In the genomic region with DNA sequence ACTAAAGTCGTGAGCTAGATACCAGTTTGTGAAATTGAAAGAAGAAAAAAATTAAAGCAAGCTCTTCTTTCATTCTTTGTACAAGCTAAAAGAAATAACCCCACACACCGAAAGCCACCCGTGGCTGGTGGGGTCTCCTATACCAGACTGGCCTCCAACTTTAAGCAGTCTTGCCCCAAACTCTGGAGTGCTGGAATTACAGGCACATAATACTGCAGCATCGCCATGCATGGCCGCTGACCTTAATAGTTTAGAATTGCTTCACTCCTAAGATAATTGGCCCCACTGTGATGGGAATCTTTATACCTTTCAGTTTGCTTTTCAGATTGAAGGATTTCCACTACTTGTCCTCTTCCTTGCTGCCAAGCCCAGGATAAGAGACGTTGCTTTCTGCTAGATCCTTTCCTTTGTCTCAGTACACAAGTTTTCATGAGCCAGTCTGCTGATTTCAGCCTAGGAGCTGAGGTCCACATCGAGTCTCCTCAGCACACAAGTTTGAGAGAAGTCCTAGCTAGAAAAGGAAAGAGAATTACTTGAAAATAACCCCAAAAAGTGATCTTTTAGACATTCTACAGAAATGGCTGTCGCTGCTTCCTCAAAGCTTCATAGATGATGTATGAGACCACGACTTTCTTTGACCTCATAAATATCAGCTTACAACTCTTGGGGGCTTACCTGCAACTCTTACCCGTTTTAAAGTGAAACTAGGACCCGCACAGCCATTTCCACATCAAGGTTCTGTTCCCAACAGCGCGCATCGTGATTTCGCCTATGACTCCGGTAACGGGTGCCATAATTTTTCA, we compare ENCODE assay signal across 8 mouse cellular contexts. TPM values are rescaled to one million over a fixed set of nuclear protein-coding genes. Genes with fewer than 3 reads are reported as not detected.
DNase-seq lines count a peak whose midpoint lies in the region; ATAC-seq and TF ChIP-seq lines count a peak whose summit lies in the region.

No protein-coding gene starts in this region.

- H3K36me3 ChIP-seq in heart, adult 2 months (ENCODE audit: control insufficient read depth, insufficient read depth, low read length) = peaks cover 48% of the 10 kb centered on the region
- H3K36me3 ChIP-seq in E14TG2a.4 (ENCODE audit: insufficient read depth, low read length) = peaks cover 40% of the 10 kb centered on the region
- peaks cover 7% of the 10 kb centered on the region for H3K36me3 ChIP-seq in forebrain, postnatal 0 days (ENCODE audit: insufficient read depth)
- peaks cover 35% of the 10 kb centered on the region for H3K36me3 ChIP-seq in liver, embryonic 13.5 days

- no peaks in the 10 kb centered on the region for H3K79me2 ChIP-seq in heart, adult 2 months (replicated peaks; ENCODE audit: control insufficient read depth, insufficient read depth, low read length)

- ATAC-seq in forebrain, postnatal 0 days = no peak
- ATAC-seq in liver, embryonic 13.5 days (ENCODE audit: low read depth) = no peak

- H3K9me3 ChIP-seq in E14TG2a.4 (ENCODE audit: low read length) = no peaks in the 10 kb centered on the region
- no peaks in the 10 kb centered on the region for H3K9me3 ChIP-seq in forebrain, postnatal 0 days (ENCODE audit: low read length)
- no peaks in the 10 kb centered on the region for H3K9me3 ChIP-seq in liver, embryonic 13.5 days (replicated peaks)

- peak overlapping the region; percentile 85 for H3K4me3 ChIP-seq in heart, adult 2 months
- peak overlapping the region; percentile 87 for H3K4me3 ChIP-seq in E14TG2a.4 (replicated peaks; ENCODE audit: low read length)
- H3K4me3 ChIP-seq in forebrain, postnatal 0 days (ENCODE audit: low read depth, low read length) = peak overlapping the region; percentile 71
- H3K4me3 ChIP-seq in liver, embryonic 13.5 days (replicated peaks) = peak overlapping the region; percentile 76

- TF ChIP-seq CTCF in heart, adult 2 months (IDR thresholded peaks at IDR 0.05) = no peak
- no peak for TF ChIP-seq CTCF in E14TG2a.4 (conservative IDR thresholded peaks at IDR 0.05; ENCODE audit: low read length)
- TF ChIP-seq CTCF in forebrain, postnatal 0 days (IDR thresholded peaks at IDR 0.05; ENCODE audit: low read depth) = no peak

- no peaks in the 10 kb centered on the region for H3K27me3 ChIP-seq in heart, adult 2 months (ENCODE audit: control insufficient read depth, insufficient read depth, low read length)
- no peaks in the 10 kb centered on the region for H3K27me3 ChIP-seq in E14TG2a.4 (ENCODE audit: insufficient read depth, low read length)
- no peaks in the 10 kb centered on the region for H3K27me3 ChIP-seq in forebrain, postnatal 0 days (ENCODE audit: insufficient read depth, low read length)
- no peaks in the 10 kb centered on the region for H3K27me3 ChIP-seq in liver, embryonic 13.5 days

- H3K4me1 ChIP-seq in heart, adult 2 months (ENCODE audit: control insufficient read depth, insufficient read depth, low read length) = peaks cover 24% of the 10 kb centered on the region
- peaks cover 57% of the 10 kb centered on the region for H3K4me1 ChIP-seq in E14TG2a.4 (replicated peaks; ENCODE audit: low read depth, low read length)
- peaks cover 23% of the 10 kb centered on the region for H3K4me1 ChIP-seq in forebrain, postnatal 0 days (ENCODE audit: insufficient read depth)
- H3K4me1 ChIP-seq in liver, embryonic 13.5 days (replicated peaks) = peaks cover 63% of the 10 kb centered on the region

- TF ChIP-seq EP300 in heart, adult 2 months (IDR thresholded peaks at IDR 0.05; ENCODE audit: insufficient read depth, low read depth, low read length) = no peak

- H3K4me2 ChIP-seq in forebrain, postnatal 0 days (ENCODE audit: low read depth) = peak overlapping the region; percentile 87
- peak overlapping the region; percentile 89 for H3K4me2 ChIP-seq in liver, embryonic 13.5 days

- intact Hi-C loops in heart, adult 2 months (cut with DNase I) = loop anchor here (1.0 to 5.0 kb wide), 2 partner anchors 16 to 35 kb away; no protein-coding TSS in a partner anchor
- intact Hi-C loops in heart, postnatal 25 days (cut with DNase I) = loop anchor here (1.0 to 10.0 kb wide), 2 partner anchors 16 to 168 kb away; no protein-coding TSS in a partner anchor
- intact Hi-C loops in left cerebral cortex, postnatal 25 days (cut with DNase I) = loop anchor here (1.0 to 2.0 kb wide), 2 partner anchors 16 to 44 kb away; no protein-coding TSS in a partner anchor

- H3K27ac ChIP-seq in heart, adult 2 months = peak overlapping the region; percentile 100
- H3K27ac ChIP-seq in forebrain, postnatal 0 days (ENCODE audit: low read depth, low read length) = peak overlapping the region; percentile 97
- peak overlapping the region; percentile 93 for H3K27ac ChIP-seq in liver, embryonic 13.5 days

- WGBS in heart, adult 2 months = 1% methylated on average over 17 of the region's 17 CpGs
- 6% methylated on average over 17 of the region's 17 CpGs for WGBS in forebrain, postnatal 0 days
- 10% methylated on average over 17 of the region's 17 CpGs for WGBS in liver, embryonic 13.5 days (ENCODE audit: insufficient replicate concordance)

- peak overlapping the region; percentile 98 for H3K9ac ChIP-seq in heart, adult 2 months (ENCODE audit: low read depth, low read length)
- H3K9ac ChIP-seq in forebrain, postnatal 0 days = peak overlapping the region; percentile 96
- H3K9ac ChIP-seq in liver, embryonic 13.5 days = peak overlapping the region; percentile 89

- no peak for TF ChIP-seq POLR2A in heart, adult 2 months (IDR thresholded peaks at IDR 0.05; ENCODE audit: insufficient read depth, low read depth, low read length)

- no peak for DNase-seq in heart, adult 2 months
- DNase-seq in heart, postnatal 25 days (ENCODE audit: low spot score) = no peak
- DNase-seq in forebrain, postnatal 0 days = peak; percentile 58
- DNase-seq in liver, embryonic 13.5 days = no peak
- no peak for DNase-seq in right cerebral cortex, adult 2 months (ENCODE audit: low spot score in 2 of 2)
- no peak for DNase-seq in spleen, postnatal 36 days (ENCODE audit: low spot score in 2 of 2)
- DNase-seq in left cerebral cortex, postnatal 25 days (ENCODE audit: low spot score in 2 of 2) = no peak

RNA-seq across cellular contexts. Expression of a gene that starts 0.9 kb away (rescaled TPM):
- total RNA-seq in heart, adult 2 months (2021) = 10 to 100 TPM; 58.8 to 81.2 TPM
- 14.9 and 35.4 TPM in 2 replicates for polyA plus RNA-seq in heart, adult 2 months (2012; rRNA removed)
- total RNA-seq in heart, postnatal 25 days (2021) = 10 to 100 TPM; 57.7 to 67.0 TPM
- 64.4 and 75.0 TPM in 2 replicates for total RNA-seq in forebrain, postnatal 0 days (2014; rRNA removed)
- polyA plus RNA-seq in forebrain, postnatal 0 days (2015; fragmentation: Nextera tagmentation; extraction: Ambion mirVana) = 60.9 and 73.0 TPM in 2 replicates
- polyA plus RNA-seq in liver, embryonic 13.5 days (2015; fragmentation: Nextera tagmentation; extraction: Ambion mirVana) = 88.0 and 109 TPM in 2 replicates
- total RNA-seq in left cerebral cortex, postnatal 25 days (2021) = 10 to 100 TPM; 46.8 to 48.4 TPM

RNA-seq across cellular contexts. Expression of a gene that starts 17.2 kb away (rescaled TPM):
- total RNA-seq in heart, adult 2 months (2021) = 10 to 100 TPM; 45.3 to 49.1 TPM
- polyA plus RNA-seq in heart, adult 2 months (2012; rRNA removed) = 28.8 and 37.7 TPM in 2 replicates
- total RNA-seq in heart, postnatal 25 days (2021) = 10 to 100 TPM; 41.7 to 47.7 TPM
- 96.4 and 114 TPM in 2 replicates for total RNA-seq in forebrain, postnatal 0 days (2014; rRNA removed)
- 131 and 143 TPM in 2 replicates for polyA plus RNA-seq in forebrain, postnatal 0 days (2015; fragmentation: Nextera tagmentation; extraction: Ambion mirVana)
- 119 and 147 TPM in 2 replicates for polyA plus RNA-seq in liver, embryonic 13.5 days (2015; fragmentation: Nextera tagmentation; extraction: Ambion mirVana)
- total RNA-seq in left cerebral cortex, postnatal 25 days (2021) = 10 to 100 TPM; 74.3 to 80.1 TPM

RNA-seq across cellular contexts. Expression of a gene that starts 22.4 kb away (rescaled TPM):
- under 1 TPM; 0.23 to 0.59 TPM for total RNA-seq in heart, adult 2 months (2021)
- 0.64 and 0.88 TPM in 2 replicates for polyA plus RNA-seq in heart, adult 2 months (2012; rRNA removed)
- total RNA-seq in heart, postnatal 25 days (2021) = under 1 TPM; 0.34 to 0.36 TPM
- total RNA-seq in forebrain, postnatal 0 days (2014; rRNA removed) = 0.24 and 0.31 TPM in 2 replicates
- polyA plus RNA-seq in forebrain, postnatal 0 days (2015; fragmentation: Nextera tagmentation; extraction: Ambion mirVana) = 0.17 TPM in 1 of 2 replicates, not detected in the other
- 2.5 and 3.0 TPM in 2 replicates for polyA plus RNA-seq in liver, embryonic 13.5 days (2015; fragmentation: Nextera tagmentation; extraction: Ambion mirVana)
- total RNA-seq in left cerebral cortex, postnatal 25 days (2021) = under 1 TPM in 1 of 2 experiments, not detected in 1; 0.14 TPM

RNA-seq across cellular contexts. Expression of a gene that starts 47.7 kb away (rescaled TPM):
- total RNA-seq in heart, adult 2 months (2021) = 10 to 100 TPM; 30.4 to 34.6 TPM
- 24.0 and 25.3 TPM in 2 replicates for polyA plus RNA-seq in heart, adult 2 months (2012; rRNA removed)
- total RNA-seq in heart, postnatal 25 days (2021) = 10 to 100 TPM; 27.4 to 29.0 TPM
- total RNA-seq in forebrain, postnatal 0 days (2014; rRNA removed) = 30.9 and 33.2 TPM in 2 replicates
- polyA plus RNA-seq in forebrain, postnatal 0 days (2015; fragmentation: Nextera tagmentation; extraction: Ambion mirVana) = 67.7 and 75.2 TPM in 2 replicates
- polyA plus RNA-seq in liver, embryonic 13.5 days (2015; fragmentation: Nextera tagmentation; extraction: Ambion mirVana) = 18.1 and 21.4 TPM in 2 replicates
- total RNA-seq in left cerebral cortex, postnatal 25 days (2021) = 10 to 100 TPM; 29.2 to 36.3 TPM
